Mouse (Mus musculus) bone marrow macrophage, adult 2 months (primary cell): ENCODE measurements around the gene Dtx3l.

Source experiments
- CTCF ChIP-seq: IDR thresholded peaks from 2 replicates; pipeline ENCODE4 v1.5.1; 2012; ENCODE audit warnings: low read depth, mild to moderate bottlenecking, low read length, moderate library complexity
- POLR2A ChIP-seq: IDR thresholded peaks from 2 replicates; pipeline ENCODE4 v1.6.1; 2012; ENCODE audit warnings: mild to moderate bottlenecking, low read depth, low read length, borderline replicate concordance

DNA sequence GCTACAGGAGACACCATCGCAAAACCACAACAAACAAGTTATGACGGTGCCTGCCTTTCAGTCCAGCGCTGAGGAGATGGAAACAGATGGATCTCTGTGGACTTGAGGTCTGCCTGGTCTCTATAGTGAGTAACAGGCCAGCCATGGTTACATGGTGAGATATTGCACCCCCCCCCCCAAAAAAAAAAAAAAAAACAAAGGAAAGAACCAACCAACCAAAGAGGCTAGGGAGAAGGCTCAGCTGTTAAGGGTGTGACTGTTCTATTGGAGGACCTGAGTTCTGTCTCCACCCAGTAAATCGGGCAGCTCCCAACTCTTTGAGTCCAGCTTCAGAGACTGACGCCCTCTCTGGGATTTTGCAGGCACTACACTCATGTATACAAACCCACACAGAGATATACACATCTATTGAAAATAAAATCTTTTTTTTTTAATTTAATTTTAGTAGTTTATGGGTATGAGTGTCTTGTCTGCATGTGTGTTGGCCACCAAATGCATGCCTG lies 13.7 kb upstream of the Dtx3l start:
- TF ChIP-seq CTCF = no peak
- TF ChIP-seq POLR2A = no peak
